Mouse (Mus musculus): ENCODE results near the gene Plekha5. TPM values are rescaled to one million over a fixed set of nuclear protein-coding genes. Genes with fewer than 3 reads are reported as not detected.

Gene Plekha5
- polyA plus RNA-seq, 1 experiment from 2014 or later: 42.0 TPM

DNA sequence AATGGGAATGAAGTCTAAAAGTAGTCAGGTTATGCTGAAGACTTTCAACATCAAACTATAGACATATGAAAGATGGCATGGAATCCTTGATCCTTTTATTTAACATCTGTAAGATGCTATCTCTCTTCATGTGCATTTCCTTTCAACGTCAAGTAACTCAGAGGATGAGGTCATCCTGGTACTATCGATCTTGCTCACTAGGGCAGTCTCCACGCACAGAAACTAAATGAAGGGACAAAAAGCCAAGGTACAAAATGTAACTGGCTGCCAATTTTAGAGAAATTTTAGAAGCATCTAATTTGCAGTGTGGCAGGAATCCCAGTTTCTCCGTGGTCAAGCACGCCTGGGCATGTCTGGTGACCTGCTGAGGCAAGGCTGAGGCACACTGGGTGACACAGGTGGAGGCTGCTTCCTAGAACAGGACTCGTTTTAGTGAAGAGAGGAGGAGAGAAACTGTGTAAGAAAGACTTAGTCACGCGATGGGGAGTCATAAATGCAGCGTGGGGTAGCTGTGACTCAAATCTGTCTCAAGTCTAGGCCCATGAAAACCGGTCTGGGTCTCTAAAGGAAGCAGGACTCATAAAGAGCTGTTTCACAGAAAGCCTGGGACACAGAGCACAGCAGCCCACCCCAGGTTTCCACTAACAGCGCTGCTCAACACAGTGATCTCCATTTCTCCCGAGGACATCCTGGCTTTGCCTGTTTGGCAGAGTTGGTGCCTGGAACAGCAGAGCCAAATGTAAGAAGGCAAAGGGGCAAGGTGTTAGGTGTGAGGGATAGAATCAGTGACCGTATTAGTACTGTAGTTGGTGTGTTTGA, 196.9 kb downstream of the Plekha5 start:
- peaks cover 8% of the 10 kb centered on the region for H3K27me3 ChIP-seq (replicated peaks; ENCODE audit: low read depth, poor library complexity, severe bottlenecking)
- peaks cover 21% of the 10 kb centered on the region for H3K4me1 ChIP-seq
- no peak for DNase-seq (ENCODE audit: low spot score)
- H3K36me3 ChIP-seq (replicated peaks): no peaks in the 10 kb centered on the region
- H3K27ac ChIP-seq (replicated peaks): no peak overlapping the region
- H3K4me3 ChIP-seq: no peak overlapping the region
- H3K9me3 ChIP-seq: no peaks in the 10 kb centered on the region
- 64% methylated on average over 13 of the region's 13 CpGs for WGBS

DNA sequence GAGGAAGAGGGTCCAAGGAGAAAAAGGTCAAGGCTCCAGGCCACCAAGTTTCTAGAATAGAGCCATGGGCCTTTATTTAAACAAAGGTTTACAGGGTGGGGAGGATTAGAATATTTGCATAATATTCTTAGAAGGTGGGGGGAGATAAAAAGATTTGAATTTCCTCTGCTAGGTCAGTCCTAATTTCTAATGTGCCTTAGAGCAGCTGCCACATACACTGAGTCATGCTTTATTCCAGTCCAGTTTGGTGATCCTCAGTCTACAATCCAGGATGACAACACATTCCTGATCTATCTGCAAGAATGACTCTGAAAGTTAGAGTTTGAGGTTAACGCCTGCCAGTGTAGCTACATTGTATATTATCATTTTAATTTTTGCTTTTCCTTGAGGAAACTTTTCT, 197.8 kb downstream of the Plekha5 start:
- DNase-seq (ENCODE audit: low spot score): no peak
- 95% methylated on average over 1 of the region's 1 CpGs for WGBS

DNA sequence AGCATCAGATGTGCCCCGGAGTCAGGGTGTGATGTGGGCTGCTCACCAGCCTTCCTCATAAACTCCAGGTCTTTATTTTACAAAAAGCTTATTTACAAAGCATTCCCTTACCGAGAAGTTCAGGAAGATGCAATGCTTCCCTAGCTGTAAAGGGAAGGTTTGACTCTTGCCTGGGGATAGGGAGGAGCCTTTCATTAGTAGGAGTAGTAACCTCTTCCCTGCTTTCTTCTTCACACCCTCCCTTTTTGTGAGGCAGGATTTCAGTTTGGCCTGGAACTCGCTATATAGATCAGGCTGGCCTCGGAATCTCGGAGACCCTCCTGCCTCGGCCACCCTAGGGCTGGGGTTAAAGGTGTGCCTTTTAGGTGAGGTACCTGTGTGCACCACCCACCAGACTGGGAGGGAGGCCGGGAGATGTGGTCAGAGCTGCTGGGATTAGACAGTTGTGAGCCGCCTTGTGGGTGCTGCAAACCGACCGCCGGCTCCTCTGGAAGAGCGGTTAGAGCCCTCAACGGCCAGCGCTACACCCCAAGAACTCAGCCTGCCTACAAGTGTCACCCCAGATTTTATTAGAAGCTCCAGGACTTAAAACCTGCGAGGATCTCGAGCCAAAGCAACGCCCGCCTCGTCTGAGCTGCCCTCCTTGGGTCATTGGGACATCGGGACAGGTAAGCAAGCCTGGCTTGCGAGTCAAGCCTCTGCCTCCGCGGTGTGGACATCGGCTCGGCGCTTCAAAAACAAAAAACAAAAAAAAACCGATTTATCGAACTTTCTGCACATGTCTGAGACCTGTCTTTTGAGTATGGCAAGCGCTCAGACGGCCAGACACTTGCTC, 198.8 kb downstream of the Plekha5 start, which contains the start of gene Aebp2:
Gene Aebp2, plus strand, starts transcription at position 273 of the 835 bp plus-strand sequence.
- WGBS: 47% methylated on average over 30 of the region's 30 CpGs
- Histone ChIP-seq H3K4me1 (peaks cover 38% of the 10 kb centered on the region), H3K4me3 (peak within 1 kb of the TSS; percentile 98), H3K27me3 (replicated peaks; ENCODE audit: low read depth, poor library complexity, severe bottlenecking) (peaks cover 8% of the 10 kb centered on the region), H3K9me3 (no peaks in the 10 kb centered on the region), H3K27ac (replicated peaks) (peak within 1 kb of the TSS; percentile 98), H3K36me3 (replicated peaks) (peaks cover 3% of the 10 kb centered on the region; the same call in 1 of the 2 replicates)
- DNase-seq (ENCODE audit: low spot score): no peak

More for the DNA sequence above, 197.8 kb downstream of the Plekha5 start:
- Histone ChIP-seq H3K36me3 (replicated peaks) (0 out of 2 replicates have a peak, but pooled peaks cover under 1% of the 10 kb centered on the region), H3K4me1 (peaks cover 30% of the 10 kb centered on the region), H3K4me3 (no peak overlapping the region), H3K9me3 (no peaks in the 10 kb centered on the region), H3K27ac (replicated peaks) (no peak overlapping the region), H3K27me3 (replicated peaks; ENCODE audit: low read depth, poor library complexity, severe bottlenecking) (peaks cover 8% of the 10 kb centered on the region)

- Histone ChIP-seq H3K36me3 (replicated peaks) (peaks cover 3% of the 10 kb centered on the region; the same call in 1 of the 2 replicates), H3K27me3 (replicated peaks; ENCODE audit: low read depth, poor library complexity, severe bottlenecking) (peaks cover 8% of the 10 kb centered on the region), H3K9me3 (no peaks in the 10 kb centered on the region), H3K4me1 (peaks cover 41% of the 10 kb centered on the region), H3K27ac (replicated peaks) (peak overlapping the region; percentile 98), H3K4me3 (peak overlapping the region; percentile 98)
- DNase-seq (ENCODE audit: low spot score): peak; percentile 94
- under 1% methylated on average over 115 of the region's 117 CpGs for WGBS
These were observed 199.6 kb downstream of the Plekha5 start for GRCm38 (mm10) chr6:140623226-140624095.

DNA sequence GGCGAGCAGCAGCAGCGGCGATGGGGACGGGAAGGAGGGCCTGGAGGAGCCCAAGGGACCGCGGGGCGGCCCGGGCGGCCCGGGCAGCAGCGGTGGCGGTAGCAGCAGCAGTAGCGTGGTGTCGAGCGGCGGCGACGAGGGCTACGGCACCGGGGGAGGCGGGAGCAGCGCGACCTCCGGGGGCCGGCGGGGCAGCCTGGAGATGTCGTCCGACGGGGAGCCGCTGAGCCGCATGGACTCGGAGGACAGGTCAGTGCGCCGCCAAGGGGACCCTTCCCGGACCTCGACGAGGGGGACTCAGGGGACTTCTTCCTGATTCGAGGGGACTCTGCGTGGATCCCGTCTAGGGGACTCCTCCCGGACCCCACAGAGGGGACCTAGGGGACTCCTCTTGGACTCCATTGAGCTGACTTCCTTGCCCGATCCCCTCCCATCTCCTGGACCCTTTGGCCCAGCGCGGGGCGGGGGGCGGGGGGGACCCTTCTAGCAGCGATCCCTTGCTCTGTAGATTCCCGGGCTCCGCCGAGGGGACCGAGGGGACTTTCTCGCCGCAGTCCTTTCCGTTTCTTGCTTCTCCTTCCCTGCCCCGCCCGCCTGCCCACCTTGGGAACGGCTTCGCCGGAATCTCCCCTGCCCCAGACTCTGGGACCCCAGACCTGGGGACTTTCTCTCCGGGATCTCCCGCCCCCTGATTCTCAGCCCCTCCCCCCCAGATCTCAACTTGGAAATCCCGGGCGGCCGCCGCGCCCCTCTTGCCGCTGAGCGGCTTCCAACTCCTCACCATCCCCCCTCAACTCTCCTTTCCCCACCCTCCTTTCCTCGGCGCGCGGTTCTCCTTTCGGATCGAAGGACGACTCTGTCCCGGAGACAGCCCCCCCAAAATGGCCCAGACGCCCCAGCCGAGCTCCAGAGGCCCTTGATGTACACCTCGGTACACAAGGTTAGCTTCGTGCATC, 200.5 kb downstream of the Plekha5 start:
- H3K36me3 ChIP-seq (replicated peaks): peaks cover 3% of the 10 kb centered on the region; the same call in 1 of the 2 replicates
- no peaks in the 10 kb centered on the region for H3K9me3 ChIP-seq
- H3K27me3 ChIP-seq (replicated peaks; ENCODE audit: low read depth, poor library complexity, severe bottlenecking): peaks cover 8% of the 10 kb centered on the region
- peak overlapping the region; percentile 98 for H3K27ac ChIP-seq (replicated peaks)
- H3K4me1 ChIP-seq: peaks cover 44% of the 10 kb centered on the region
- under 1% methylated on average over 80 of the region's 80 CpGs for whole genome bisulfite sequencing
- DNase-seq (ENCODE audit: low spot score): peak; percentile 65
- peak overlapping the region; percentile 98 for H3K4me3 ChIP-seq

GRCm38 (mm10) chr6:140629176-140629859, 205.5 kb downstream of the Plekha5 start:
- Histone ChIP-seq H3K4me3 (no peak overlapping the region), H3K27me3 (replicated peaks; ENCODE audit: low read depth, poor library complexity, severe bottlenecking) (no peaks in the 10 kb centered on the region), H3K9me3 (no peaks in the 10 kb centered on the region), H3K36me3 (replicated peaks) (peaks cover 13% of the 10 kb centered on the region), H3K4me1 (peaks cover 39% of the 10 kb centered on the region), H3K27ac (replicated peaks) (no peak overlapping the region)
- WGBS: 87% methylated on average over 4 of the region's 4 CpGs
- no peak for DNase-seq (ENCODE audit: low spot score)

DNA sequence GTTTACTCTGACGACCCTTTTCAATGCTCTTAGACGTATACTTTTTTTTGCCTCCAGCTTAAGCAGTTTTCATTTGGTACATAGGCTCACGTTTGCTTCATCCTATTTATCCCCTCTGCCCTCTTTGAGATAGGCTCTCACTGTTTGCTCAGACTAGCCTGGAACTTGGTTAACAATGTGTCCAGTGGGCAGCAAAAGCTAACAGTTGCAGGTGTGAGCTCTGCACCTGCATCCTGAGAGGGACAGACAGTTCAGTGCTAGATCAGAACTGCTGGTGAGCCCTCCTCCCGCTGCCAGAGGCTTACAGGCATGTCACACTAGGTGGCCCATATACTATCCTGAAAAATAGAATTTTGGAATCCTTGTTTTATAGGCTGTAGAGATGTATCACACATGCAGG, 206.5 kb downstream of the Plekha5 start:
- Histone ChIP-seq H3K4me3 (no peak overlapping the region), H3K27ac (replicated peaks) (no peak overlapping the region), H3K4me1 (peaks cover 33% of the 10 kb centered on the region), H3K36me3 (replicated peaks) (peaks cover 22% of the 10 kb centered on the region), H3K27me3 (replicated peaks; ENCODE audit: low read depth, poor library complexity, severe bottlenecking) (no peaks in the 10 kb centered on the region), H3K9me3 (no peaks in the 10 kb centered on the region)
- DNase-seq (ENCODE audit: low spot score): no peak
- WGBS: 64% methylated on average over 4 of the region's 4 CpGs

GRCm38 (mm10) chr6:140633616-140634015, 209.8 kb downstream of the Plekha5 start:
- no peak overlapping the region for H3K27ac ChIP-seq (replicated peaks)
- H3K4me3 ChIP-seq: no peak overlapping the region
- 94% methylated on average over 8 of the region's 8 CpGs for WGBS
- peaks cover 52% of the 10 kb centered on the region for H3K36me3 ChIP-seq (replicated peaks)
- H3K27me3 ChIP-seq (replicated peaks; ENCODE audit: low read depth, poor library complexity, severe bottlenecking): no peaks in the 10 kb centered on the region
- H3K9me3 ChIP-seq: no peaks in the 10 kb centered on the region
- peaks cover 9% of the 10 kb centered on the region; the same call in 1 of the 2 replicates for H3K4me1 ChIP-seq
- DNase-seq (ENCODE audit: low spot score): no peak

DNA sequence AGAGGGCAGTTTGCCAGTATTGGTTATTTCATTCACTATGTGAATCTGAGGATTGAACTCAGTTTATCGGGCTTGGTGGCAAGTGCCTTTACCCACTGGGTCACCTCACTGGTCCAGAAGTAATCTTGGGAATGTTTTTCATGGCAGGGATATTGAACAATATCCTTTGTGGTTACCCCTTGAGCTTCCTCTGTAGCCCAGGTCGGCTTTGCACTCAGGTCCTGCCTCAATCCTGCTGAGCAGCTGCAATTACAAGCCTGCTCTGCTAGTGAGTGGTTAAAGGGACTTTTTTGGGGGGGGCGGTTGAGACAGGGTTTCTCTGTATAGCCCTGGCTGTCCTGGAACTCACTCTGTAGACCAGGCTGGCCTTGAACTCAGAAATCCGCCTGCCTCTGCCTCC, 212.4 kb downstream of the Plekha5 start:
- no peak for DNase-seq (ENCODE audit: low spot score)
- Histone ChIP-seq H3K27me3 (replicated peaks; ENCODE audit: low read depth, poor library complexity, severe bottlenecking) (no peaks in the 10 kb centered on the region), H3K27ac (replicated peaks) (no peak overlapping the region), H3K4me3 (no peak overlapping the region), H3K9me3 (no peaks in the 10 kb centered on the region), H3K36me3 (replicated peaks) (peaks cover 77% of the 10 kb centered on the region), H3K4me1 (no peaks in the 10 kb centered on the region)
- WGBS: 94% methylated on average over 4 of the region's 4 CpGs

DNA sequence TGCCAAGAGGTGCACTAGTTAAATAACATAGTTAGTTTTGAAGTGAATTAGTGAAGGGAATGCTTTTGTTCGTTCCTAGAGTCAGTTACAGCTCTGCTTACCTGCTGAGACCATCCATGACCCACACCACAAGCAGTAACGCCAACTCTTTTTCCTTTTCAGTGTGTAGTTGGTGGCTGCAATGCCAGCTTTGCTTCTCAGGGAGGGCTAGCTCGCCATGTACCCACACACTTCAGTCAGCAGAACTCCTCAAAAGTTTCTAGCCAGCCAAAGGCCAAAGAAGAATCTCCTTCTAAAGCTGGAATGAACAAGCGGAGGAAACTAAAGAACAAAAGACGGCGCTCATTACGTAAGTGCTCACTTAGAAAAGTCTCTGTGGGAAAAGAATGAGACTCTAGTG, 218.2 kb downstream of the Plekha5 start:
- H3K27me3 ChIP-seq (replicated peaks; ENCODE audit: low read depth, poor library complexity, severe bottlenecking): no peaks in the 10 kb centered on the region
- peaks cover 96% of the 10 kb centered on the region for H3K36me3 ChIP-seq (replicated peaks)
- no peak overlapping the region for H3K27ac ChIP-seq (replicated peaks)
- no peak overlapping the region for H3K4me3 ChIP-seq
- DNase-seq (ENCODE audit: low spot score): no peak
- 94% methylated on average over 7 of the region's 7 CpGs for WGBS
- H3K9me3 ChIP-seq: no peaks in the 10 kb centered on the region
- H3K4me1 ChIP-seq: no peaks in the 10 kb centered on the region

DNA sequence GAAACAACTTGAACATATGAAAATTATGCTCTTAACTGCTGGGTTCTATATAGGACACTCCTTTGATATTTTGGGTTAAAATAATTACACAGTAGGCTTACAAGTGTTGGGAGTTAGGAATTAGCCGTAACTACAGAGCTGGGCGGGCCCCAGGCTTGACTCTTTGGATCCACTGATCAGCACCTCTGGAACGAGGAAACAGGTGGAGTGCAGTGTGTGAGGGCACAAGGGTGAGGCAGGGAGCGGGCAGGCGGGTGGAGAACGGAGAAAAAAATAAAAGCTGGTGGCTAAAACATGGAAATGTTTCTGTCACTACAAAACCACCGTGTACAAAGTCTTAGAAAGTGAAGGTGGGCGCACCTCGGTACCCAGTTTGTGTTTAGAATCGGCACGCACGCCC, 218.8 kb downstream of the Plekha5 start:
- Histone ChIP-seq H3K27me3 (replicated peaks; ENCODE audit: low read depth, poor library complexity, severe bottlenecking) (no peaks in the 10 kb centered on the region), H3K4me1 (no peaks in the 10 kb centered on the region), H3K9me3 (no peaks in the 10 kb centered on the region), H3K27ac (replicated peaks) (no peak overlapping the region), H3K4me3 (no peak overlapping the region), H3K36me3 (replicated peaks) (peaks cover 96% of the 10 kb centered on the region)
- 95% methylated on average over 12 of the region's 12 CpGs for WGBS
- no peak for DNase-seq (ENCODE audit: low spot score)
